Mouse (Mus musculus): ENCODE measurements at regions not wholly inside any gene's neighbourhood (a gene's known extent, or its start where the extent isn't known, plus 50 kb on each side); places are given as distances from the start of the nearest gene placed in this dataset.
A peak's percentile ranks its signal among the peaks of the same experiment; 100 is the strongest.

DNA sequence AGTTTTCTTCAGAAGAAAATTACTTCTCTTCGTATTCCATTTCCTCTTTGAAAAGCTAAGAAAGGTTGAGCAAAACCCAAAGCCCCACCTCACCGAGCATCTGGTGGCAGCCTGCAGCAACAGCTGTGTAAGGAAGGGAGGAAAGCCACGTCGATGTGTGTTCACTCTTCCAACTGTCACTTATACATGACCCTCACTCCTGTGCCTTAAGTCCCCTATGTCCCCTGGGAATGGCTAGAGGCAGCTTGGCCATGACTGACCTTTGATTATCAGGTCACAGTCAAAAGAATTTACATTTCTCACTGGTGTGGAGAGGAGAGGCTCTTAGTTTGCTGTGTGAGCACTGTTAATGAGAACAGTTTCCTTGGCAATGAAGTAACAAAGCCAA lies 266.8 kb upstream of the Nr5a2 start:
- 66% methylated on average over 4 of the region's 4 CpGs for WGBS (ENCODE audit: insufficient replicate concordance)
- H3K4me3 ChIP-seq (ENCODE audit: low read depth, low read length) = no peak overlapping the region
- ATAC-seq = no peak

DNA sequence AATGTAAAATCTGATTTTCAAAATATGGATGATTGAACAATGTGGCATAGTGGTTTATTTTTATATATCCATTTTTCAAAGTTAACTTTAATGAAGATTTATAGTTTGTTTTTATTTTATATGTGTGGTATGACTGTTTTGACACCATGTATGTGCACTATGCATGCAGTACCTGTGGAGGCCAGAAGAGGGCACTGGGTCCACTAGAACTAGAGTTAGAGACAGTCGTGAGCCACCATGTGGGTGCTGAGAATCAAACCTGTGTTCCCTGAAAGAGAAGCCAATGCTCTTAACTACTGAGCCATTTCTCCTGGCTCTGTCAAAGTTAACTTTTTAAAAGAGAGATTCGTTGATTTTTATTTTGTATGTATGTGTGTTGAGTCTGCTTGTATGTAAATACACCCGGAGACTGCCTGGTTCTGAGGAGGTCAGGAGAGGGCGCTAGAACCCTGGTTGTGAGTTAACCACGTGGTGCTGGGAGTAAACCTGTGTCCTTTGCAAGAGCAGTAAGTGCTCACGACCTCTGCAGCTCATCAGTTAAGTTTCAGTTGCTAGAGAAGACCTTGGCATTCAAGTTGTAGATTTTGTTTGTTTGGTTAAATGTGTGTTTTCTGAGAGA lies 266.3 kb upstream of the Nr5a2 start:
- DNase-seq (no peak), ATAC-seq (no peak)
- 63% methylated on average over 6 of the region's 6 CpGs for WGBS (ENCODE audit: insufficient replicate concordance)
- Histone ChIP-seq H3K27ac (ENCODE audit: low read depth) (no peak overlapping the region), H3K4me3 (ENCODE audit: low read depth, low read length) (no peak overlapping the region), H3K4me2 (ENCODE audit: low read depth, low read length) (no peak overlapping the region), H3K27me3 (ENCODE audit: insufficient read depth, low read length) (no peaks in the 10 kb centered on the region), H3K36me3 (replicated peaks; ENCODE audit: insufficient read depth, low read length) (no peaks in the 10 kb centered on the region), H3K9me3 (ENCODE audit: low read length) (no peaks in the 10 kb centered on the region), H3K4me1 (ENCODE audit: insufficient read depth) (no peaks in the 10 kb centered on the region), H3K9ac (replicated peaks) (no peak overlapping the region)
- TF ChIP-seq EP300 (IDR thresholded peaks at IDR 0.05; ENCODE audit: low read depth) (no peak), CTCF (IDR thresholded peaks at IDR 0.05; ENCODE audit: low read depth) (peak; percentile 60)

More for the DNA sequence above, 266.8 kb upstream of the Nr5a2 start:
- Histone ChIP-seq H3K9me3 (ENCODE audit: low read length) (no peaks in the 10 kb centered on the region), H3K4me1 (ENCODE audit: insufficient read depth) (no peaks in the 10 kb centered on the region), H3K27me3 (ENCODE audit: insufficient read depth, low read length) (no peaks in the 10 kb centered on the region), H3K4me2 (ENCODE audit: low read depth, low read length) (no peak overlapping the region), H3K27ac (ENCODE audit: low read depth) (no peak overlapping the region), H3K9ac (replicated peaks) (no peak overlapping the region), H3K36me3 (replicated peaks; ENCODE audit: insufficient read depth, low read length) (no peaks in the 10 kb centered on the region)
- no peak for DNase-seq
- TF ChIP-seq CTCF (IDR thresholded peaks at IDR 0.05; ENCODE audit: low read depth) (no peak), EP300 (IDR thresholded peaks at IDR 0.05; ENCODE audit: low read depth) (no peak)

DNA sequence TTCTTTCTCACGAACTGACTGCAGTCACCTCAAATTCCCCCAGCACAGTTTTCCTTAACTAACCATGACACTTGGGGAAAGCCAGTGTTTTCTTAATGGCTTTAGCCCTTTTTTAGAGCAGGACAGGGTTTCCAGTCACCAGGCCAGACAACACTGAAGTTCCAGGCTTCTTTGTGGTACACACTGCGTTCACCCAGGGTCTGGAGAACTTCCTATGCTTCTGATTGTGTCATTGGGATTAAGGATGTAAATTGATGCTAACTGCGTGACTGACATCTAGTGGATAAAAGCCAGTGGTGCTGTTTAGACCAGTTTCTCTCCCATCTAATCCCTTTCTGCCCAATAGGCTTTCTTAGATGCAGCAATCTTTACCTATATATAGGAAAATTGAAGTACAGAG lies 265.2 kb upstream of the Nr5a2 start:
- TF ChIP-seq EP300 (IDR thresholded peaks at IDR 0.05; ENCODE audit: low read depth) (no peak), CTCF (IDR thresholded peaks at IDR 0.05; ENCODE audit: low read depth) (peak; percentile 81)
- Histone ChIP-seq H3K36me3 (replicated peaks; ENCODE audit: insufficient read depth, low read length) (no peaks in the 10 kb centered on the region), H3K4me3 (ENCODE audit: low read depth, low read length) (no peak overlapping the region), H3K27ac (ENCODE audit: low read depth) (no peak overlapping the region), H3K9me3 (ENCODE audit: low read length) (no peaks in the 10 kb centered on the region), H3K4me1 (ENCODE audit: insufficient read depth) (no peaks in the 10 kb centered on the region), H3K9ac (replicated peaks) (no peak overlapping the region), H3K4me2 (ENCODE audit: low read depth, low read length) (no peak overlapping the region), H3K27me3 (ENCODE audit: insufficient read depth, low read length) (no peaks in the 10 kb centered on the region)
- DNase-seq (no peak), ATAC-seq (0 out of 2 replicates have a peak, but pooled peaks have one; percentile 41)
- WGBS (ENCODE audit: insufficient replicate concordance) = 24% methylated on average over 3 of the region's 3 CpGs

- H3K36me3 ChIP-seq (replicated peaks; ENCODE audit: insufficient read depth, low read length) = no peaks in the 10 kb centered on the region
- H3K4me2 ChIP-seq (ENCODE audit: low read depth, low read length) = no peak overlapping the region
- DNase-seq (no peak), ATAC-seq (no peak)
- H3K27ac ChIP-seq (ENCODE audit: low read depth) = no peak overlapping the region
- TF ChIP-seq EP300 (IDR thresholded peaks at IDR 0.05; ENCODE audit: low read depth) = no peak
- TF ChIP-seq CTCF (IDR thresholded peaks at IDR 0.05; ENCODE audit: low read depth) = no peak
- no peaks in the 10 kb centered on the region for H3K27me3 ChIP-seq (ENCODE audit: insufficient read depth, low read length)
- no peaks in the 10 kb centered on the region for H3K4me1 ChIP-seq (ENCODE audit: insufficient read depth)
- no peaks in the 10 kb centered on the region for H3K9me3 ChIP-seq (ENCODE audit: low read length)
- H3K9ac ChIP-seq (replicated peaks) = no peak overlapping the region
- no peak overlapping the region for H3K4me3 ChIP-seq (ENCODE audit: low read depth, low read length)
- 43% methylated on average over 10 of the region's 10 CpGs for WGBS (ENCODE audit: insufficient replicate concordance)
Observed at GRCm38 (mm10) chr1:137223052-137223451, 262.8 kb upstream of the Nr5a2 start.

- no peak overlapping the region for H3K27ac ChIP-seq (ENCODE audit: low read depth)
- no peak overlapping the region; the same call in 1 of the 2 replicates for H3K4me3 ChIP-seq (ENCODE audit: low read depth, low read length)
- DNase-seq = no peak
- peak overlapping the region; percentile 44 for H3K4me2 ChIP-seq (ENCODE audit: low read depth, low read length)
- no peaks in the 10 kb centered on the region for H3K27me3 ChIP-seq (ENCODE audit: insufficient read depth, low read length)
- TF ChIP-seq CTCF (IDR thresholded peaks at IDR 0.05; ENCODE audit: low read depth) (no peak), EP300 (IDR thresholded peaks at IDR 0.05; ENCODE audit: low read depth) (no peak)
- H3K4me1 ChIP-seq (ENCODE audit: insufficient read depth) = no peaks in the 10 kb centered on the region
- no peak overlapping the region for H3K9ac ChIP-seq (replicated peaks)
- WGBS (ENCODE audit: insufficient replicate concordance) = 15% methylated on average over 25 of the region's 25 CpGs
- no peaks in the 10 kb centered on the region for H3K36me3 ChIP-seq (replicated peaks; ENCODE audit: insufficient read depth, low read length)
- no peak for ATAC-seq
- H3K9me3 ChIP-seq (ENCODE audit: low read length) = no peaks in the 10 kb centered on the region
Observed at GRCm38 (mm10) chr1:137221087-137222057, 261.1 kb upstream of the Nr5a2 start.

DNA sequence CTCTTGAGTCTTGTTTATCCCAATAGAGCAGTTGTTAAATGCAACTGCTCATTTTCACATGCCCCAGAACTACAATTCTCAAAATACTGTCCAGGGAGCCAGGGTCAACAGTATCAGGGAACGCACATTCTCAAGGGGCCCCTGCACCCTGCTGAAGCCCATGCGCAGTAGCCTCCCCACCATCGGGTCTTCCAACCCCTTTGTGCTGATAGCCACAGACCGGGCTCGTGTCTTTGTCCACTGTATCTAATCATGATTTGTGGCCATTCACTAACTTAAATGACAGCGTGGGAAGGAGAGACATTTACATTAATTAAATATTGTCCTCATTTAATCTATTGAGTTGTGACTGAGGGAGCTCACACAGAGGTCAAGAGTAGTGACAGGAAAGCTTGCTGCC lies 260.0 kb upstream of the Nr5a2 start:
- WGBS (ENCODE audit: insufficient replicate concordance) = 69% methylated on average over 6 of the region's 6 CpGs

More for the DNA sequence above, 260.0 kb upstream of the Nr5a2 start:
- Histone ChIP-seq H3K4me2 (ENCODE audit: low read depth, low read length) (no peak overlapping the region), H3K27ac (ENCODE audit: low read depth) (no peak overlapping the region), H3K9ac (replicated peaks) (no peak overlapping the region), H3K4me1 (ENCODE audit: insufficient read depth) (no peaks in the 10 kb centered on the region), H3K4me3 (ENCODE audit: low read depth, low read length) (no peak overlapping the region), H3K9me3 (ENCODE audit: low read length) (no peaks in the 10 kb centered on the region), H3K36me3 (replicated peaks; ENCODE audit: insufficient read depth, low read length) (no peaks in the 10 kb centered on the region), H3K27me3 (ENCODE audit: insufficient read depth, low read length) (no peaks in the 10 kb centered on the region)
- TF ChIP-seq EP300 (IDR thresholded peaks at IDR 0.05; ENCODE audit: low read depth) (no peak), CTCF (IDR thresholded peaks at IDR 0.05; ENCODE audit: low read depth) (no peak)
- DNase-seq (no peak), ATAC-seq (no peak)
